In genomic region chr4:44028303-44029135, GRCm38 (mm10) we compare ENCODE assay signal across 9 mouse cellular contexts. TPM values are rescaled to one million over a fixed set of nuclear protein-coding genes. Genes with fewer than 3 reads are reported as not detected.
DNase-seq lines count a peak whose midpoint lies in the region; ATAC-seq lines count a peak whose summit lies in the region.
"Had no signal": no experiment of that assay in that cellular context is flagged by ENCODE, and none has a peak within 500 bp of the region (broad histone marks: within the 10 kb centered on the region; RNA-seq: fewer than 3 reads in every experiment).

No protein-coding gene starts in this region.

- H3K27ac ChIP-seq in stomach, embryonic 15.5 days = peak overlapping the region; percentile 57; the same call in 1 of the 2 replicates
- H3K27ac ChIP-seq: liver, embryonic 14.5 days had no signal

- no peaks in the 10 kb centered on the region for H3K9me3 ChIP-seq in stomach, embryonic 15.5 days

- intact Hi-C loops in left cerebral cortex, postnatal 14 days (cut with DNase I) = no loop called here

- no peaks in the 10 kb centered on the region for H3K27me3 ChIP-seq in stomach, embryonic 15.5 days (replicated peaks)

- H3K4me2 ChIP-seq in stomach, embryonic 15.5 days = peak overlapping the region; percentile 8; the same call in 1 of the 2 replicates

- H3K4me3 ChIP-seq in stomach, embryonic 15.5 days (replicated peaks) = no peak overlapping the region

- peaks cover 12% of the 10 kb centered on the region for H3K4me1 ChIP-seq in stomach, embryonic 15.5 days

- H3K9ac ChIP-seq in stomach, embryonic 15.5 days = no peak overlapping the region
- H3K9ac ChIP-seq: liver, embryonic 14.5 days had no signal

- 32% methylated on average over 16 of the region's 16 CpGs for WGBS in stomach, embryonic 15.5 days

- H3K36me3 ChIP-seq in stomach, embryonic 15.5 days = peaks cover 71% of the 10 kb centered on the region

- ATAC-seq in stomach, embryonic 15.5 days (ENCODE audit: insufficient read depth, low FRiP score, low read depth) = peak; percentile 79; the same call in 1 of the 2 replicates
- no peak for ATAC-seq in megakaryocyte-erythroid progenitor cell, adult 5-6 weeks (replicated peaks; ENCODE audit: low FRiP score, low TSS enrichment, poor library complexity, severe bottlenecking)

- peak; percentile 34 for DNase-seq in adrenal gland, postnatal 14 days
- DNase-seq in adrenal gland, adult 8-10 months = no peak
- peak; percentile 39 for DNase-seq in urinary bladder, postnatal 14 days (ENCODE audit: low spot score)
- DNase-seq in urinary bladder, postnatal 25 days (ENCODE audit: low spot score) = no peak
- DNase-seq in left cerebral cortex, postnatal 14 days (ENCODE audit: low spot score in 2 of 2) = peak; percentile 52 to 61
- DNase-seq in kidney, postnatal 25 days = no peak

RNA-seq across cellular contexts. Expression of gene Clta, which starts 24.3 kb away (rescaled TPM):
- total RNA-seq in adrenal gland, postnatal 14 days (2021) = 166 and 172 TPM in 2 replicates
- 100 to 1,000 TPM; 165 to 181 (median 177) TPM for total RNA-seq in adrenal gland, adult 8-10 months (2022)
- 100 to 1,000 TPM; 300 to 308 TPM for total RNA-seq in left cerebral cortex, postnatal 14 days (2021)
- polyA plus RNA-seq in stomach, embryonic 15.5 days (2015; fragmentation: Nextera tagmentation; extraction: Ambion mirVana) = 248 and 262 TPM in 2 replicates
- total RNA-seq in megakaryocyte-erythroid progenitor cell, adult 5-6 weeks (2014; fragmentation: Nextera tagmentation) = 198 and 217 TPM in 2 replicates
- 368 and 393 TPM in 2 replicates for total RNA-seq in megakaryocyte-erythroid progenitor cell, adult 5-6 weeks (2017)

RNA-seq across cellular contexts. Expression of gene Ccin, which starts 45.2 kb away (rescaled TPM):
- total RNA-seq in adrenal gland, postnatal 14 days (2021) = not detected in 2 replicates
- total RNA-seq in adrenal gland, adult 8-10 months (2022) = not detected
- not detected for total RNA-seq in left cerebral cortex, postnatal 14 days (2021)
- polyA plus RNA-seq in stomach, embryonic 15.5 days (2015; fragmentation: Nextera tagmentation; extraction: Ambion mirVana) = not detected in 2 replicates
- total RNA-seq in megakaryocyte-erythroid progenitor cell, adult 5-6 weeks (2014; fragmentation: Nextera tagmentation) = not detected in 2 replicates
- not detected in 2 replicates for total RNA-seq in megakaryocyte-erythroid progenitor cell, adult 5-6 weeks (2017)

RNA-seq across cellular contexts. Expression of gene Gne, which starts 55.5 kb away (rescaled TPM):
- 36.9 and 45.8 TPM in 2 replicates for total RNA-seq in adrenal gland, postnatal 14 days (2021)
- 10 to 100 TPM; 38.9 to 51.1 (median 45.4) TPM for total RNA-seq in adrenal gland, adult 8-10 months (2022)
- total RNA-seq in left cerebral cortex, postnatal 14 days (2021) = 10 to 100 TPM; 38.2 to 49.6 TPM
- polyA plus RNA-seq in stomach, embryonic 15.5 days (2015; fragmentation: Nextera tagmentation; extraction: Ambion mirVana) = 27.8 and 29.8 TPM in 2 replicates
- 38.3 and 48.9 TPM in 2 replicates for total RNA-seq in megakaryocyte-erythroid progenitor cell, adult 5-6 weeks (2014; fragmentation: Nextera tagmentation)
- total RNA-seq in megakaryocyte-erythroid progenitor cell, adult 5-6 weeks (2017) = 35.4 and 42.6 TPM in 2 replicates

Comparison
In these comparisons a context has a peak if more than half of its experiments do, and no peak if none do; other contexts are left out.
1. DNase-seq: peak in adrenal gland, postnatal 14 days (single experiment), urinary bladder, postnatal 14 days (single experiment) and left cerebral cortex, postnatal 14 days (2 of 2); none in adrenal gland, adult 8-10 months (single experiment), urinary bladder, postnatal 25 days (single experiment) and kidney, postnatal 25 days (0 of 2).